Mouse (Mus musculus) gastrocnemius, postnatal 14 days (tissue): Measurements from ENCODE around the gene Fgfrl1. TPM values are rescaled to one million over a fixed set of nuclear protein-coding genes. Genes with fewer than 3 reads are reported as not detected.

Experiments
- DNase-seq: peaks from one replicate; pipeline ENCODE4 v3.0.0; 2021; ENCODE audit warnings: mixed read lengths
- intact Hi-C: fragments of 180-260 bp; cut with DNase I; formaldehyde crosslinking; loops from one replicate; pipeline ENCODE4 v1.15.1; 2025; ENCODE audit warnings: low total_unique reads
- total RNA-seq, 2 experiments: library from RNA; stranded (reverse); gene quantifications; 2 replicates each; pipeline ENCODE4 v1.2.3; 2021

Gene Fgfrl1
- total RNA-seq, 2 experiments from 2014 or later: 31.9 to 45.4 TPM

- peak; percentile 93 for DNase-seq
- intact Hi-C loops: no loop called here
Measured at GRCm38 (mm10) chr5:108660632-108661268, 31.4 kb upstream of the Fgfrl1 start.

- intact Hi-C loops: no loop called here
- no peak for DNase-seq
Measured at GRCm38 (mm10) chr5:108662772-108663171, 29.4 kb upstream of the Fgfrl1 start.

GRCm38 (mm10) chr5:108665066-108665465, 27.1 kb upstream of the Fgfrl1 start:
- DNase-seq: no peak
- intact Hi-C loops: no loop called here

GRCm38 (mm10) chr5:108667370-108667769, 24.8 kb upstream of the Fgfrl1 start:
- DNase-seq: no peak
- intact Hi-C loops: no loop called here

- no peak for DNase-seq
- intact Hi-C loops: no loop called here
Measured at GRCm38 (mm10) chr5:108668387-108668932, 23.7 kb upstream of the Fgfrl1 start.

GRCm38 (mm10) chr5:108668977-108669936, 22.9 kb upstream of the Fgfrl1 start, which contains the start of gene Dgkq:
TSS of gene Dgkq (minus strand) at chr5:108669672.
- intact Hi-C loops: no loop called here
- DNase-seq: peak; percentile 88

- DNase-seq: no peak
- intact Hi-C loops: loop anchor here (5.0 kb wide), 1 partner anchor 57 kb away; no protein-coding TSS in a partner anchor
Measured at GRCm38 (mm10) chr5:108669986-108670385, 22.2 kb upstream of the Fgfrl1 start.

GRCm38 (mm10) chr5:108670785-108671184, 21.4 kb upstream of the Fgfrl1 start:
- intact Hi-C loops: loop anchor here (5.0 kb wide), 1 partner anchor 57 kb away; no protein-coding TSS in a partner anchor
- no peak for DNase-seq

- intact Hi-C loops: loop anchor here (5.0 kb wide), 1 partner anchor 56 kb away; no protein-coding TSS in a partner anchor
Measured at GRCm38 (mm10) chr5:108671757-108672156, 20.4 kb upstream of the Fgfrl1 start.

GRCm38 (mm10) chr5:108674624-108675023, 17.6 kb upstream of the Fgfrl1 start:
- DNase-seq: no peak
- intact Hi-C loops: loop anchor here (5.0 kb wide), 1 partner anchor 53 kb away; no protein-coding TSS in a partner anchor

More at GRCm38 (mm10) chr5:108671757-108672156, 20.4 kb upstream of the Fgfrl1 start:
- no peak for DNase-seq

GRCm38 (mm10) chr5:108675251-108675816, 16.8 kb upstream of the Fgfrl1 start, which contains the start of gene Slc26a1:
TSS of gene Slc26a1 (minus strand) at chr5:108675569.
- intact Hi-C loops: no loop called here
- no peak for DNase-seq

- DNase-seq: no peak
- intact Hi-C loops: no loop called here
Measured at GRCm38 (mm10) chr5:108676772-108677498, 15.2 kb upstream of the Fgfrl1 start.

- intact Hi-C loops: no loop called here
- peak; percentile 43 for DNase-seq
Measured at GRCm38 (mm10) chr5:108677605-108678295, 14.4 kb upstream of the Fgfrl1 start.

- no peak for DNase-seq
- intact Hi-C loops: no loop called here
Measured at GRCm38 (mm10) chr5:108678296-108678854, 13.8 kb upstream of the Fgfrl1 start.

- intact Hi-C loops: no loop called here
- DNase-seq: no peak
Measured at GRCm38 (mm10) chr5:108679909-108680308, 12.3 kb upstream of the Fgfrl1 start.

GRCm38 (mm10) chr5:108680871-108681270, 11.3 kb upstream of the Fgfrl1 start:
- intact Hi-C loops: no loop called here
- DNase-seq: no peak

- DNase-seq: no peak
- intact Hi-C loops: no loop called here
Measured at GRCm38 (mm10) chr5:108689091-108689490, 3.1 kb upstream of the Fgfrl1 start.

- no peak for DNase-seq
- intact Hi-C loops: loop anchor here (5.0 kb wide), 1 partner anchor 36 kb away; no protein-coding TSS in a partner anchor
Measured at GRCm38 (mm10) chr5:108691152-108691551, 1.0 kb upstream of the Fgfrl1 start.
